Mouse (Mus musculus): ENCODE data around the gene Aldh2. TPM values are rescaled to one million over a fixed set of nuclear protein-coding genes. Genes with fewer than 3 reads are reported as not detected.
"Not testable (repeated sequence)": the region's sequence is repeated elsewhere in the genome, so short reads cannot be mapped to it uniquely, and the experiment has no call there.

Gene Aldh2
- 174 and 192 TPM in 2 replicates for polyA plus RNA-seq (2012; rRNA removed)

GRCm38 (mm10) chr5:121593451-121594401 is at the start of gene Aldh2:
TSS of gene Aldh2 (minus strand) at chr5:121593824.
- DNase-seq, result peak; percentile 63
- WGBS, result 3% methylated on average over 47 of the region's 47 CpGs
- no peak for TF ChIP-seq CTCF (IDR thresholded peaks at IDR 0.05; ENCODE audit: borderline replicate concordance, insufficient read depth, low read depth, low read length)
- no peak; the same call in 1 of the 2 replicates for TF ChIP-seq POLR2A (IDR thresholded peaks at IDR 0.05; ENCODE audit: borderline replicate concordance, insufficient read depth, low read length)

GRCm38 (mm10) chr5:121639601-121640000 is 46.0 kb upstream of the Aldh2 start:
- TF ChIP-seq POLR2A (IDR thresholded peaks at IDR 0.05; ENCODE audit: borderline replicate concordance, insufficient read depth, low read length), result no peak
- TF ChIP-seq CTCF (IDR thresholded peaks at IDR 0.05; ENCODE audit: borderline replicate concordance, insufficient read depth, low read depth, low read length), result no peak
- no peak overlapping the region for H3K4me3 ChIP-seq (replicated peaks; ENCODE audit: insufficient read depth, low read depth, low read length)
- 94% methylated on average over 9 of the region's 9 CpGs for WGBS
- no peak for DNase-seq
- H3K4me1 ChIP-seq (ENCODE audit: control insufficient read depth, insufficient read depth, low read length), result no peaks in the 10 kb centered on the region
- no peak overlapping the region for H3K27ac ChIP-seq (ENCODE audit: insufficient read depth, low read length)
- H3K27me3 ChIP-seq (ENCODE audit: control insufficient read depth, insufficient read depth, low read length), result no peaks in the 10 kb centered on the region

More at GRCm38 (mm10) chr5:121593451-121594401, at the start of gene Aldh2:
- Histone ChIP-seq H3K27me3 (ENCODE audit: control insufficient read depth, insufficient read depth, low read length) (no peaks in the 10 kb centered on the region), H3K27ac (ENCODE audit: insufficient read depth, low read length) (no peak within 1 kb of the TSS), H3K4me1 (ENCODE audit: control insufficient read depth, insufficient read depth, low read length) (no peaks in the 10 kb centered on the region), H3K4me3 (replicated peaks; ENCODE audit: insufficient read depth, low read depth, low read length) (peak within 1 kb of the TSS; percentile 68)

- Histone ChIP-seq H3K4me3 (replicated peaks; ENCODE audit: insufficient read depth, low read depth, low read length) (no peak overlapping the region), H3K27me3 (ENCODE audit: control insufficient read depth, insufficient read depth, low read length) (no peaks in the 10 kb centered on the region), H3K27ac (ENCODE audit: insufficient read depth, low read length) (no peak overlapping the region), H3K4me1 (ENCODE audit: control insufficient read depth, insufficient read depth, low read length) (no peaks in the 10 kb centered on the region)
- WGBS, result 73% methylated on average over 6 of the region's 6 CpGs
- DNase-seq, result no peak
- TF ChIP-seq POLR2A (IDR thresholded peaks at IDR 0.05; ENCODE audit: borderline replicate concordance, insufficient read depth, low read length) (no peak), CTCF (IDR thresholded peaks at IDR 0.05; ENCODE audit: borderline replicate concordance, insufficient read depth, low read depth, low read length) (no peak)
These were observed 43.7 kb upstream of the Aldh2 start for GRCm38 (mm10) chr5:121637296-121637695.

- H3K4me3 ChIP-seq (replicated peaks; ENCODE audit: insufficient read depth, low read depth, low read length), result no peak overlapping the region
- WGBS, result 87% methylated on average over 5 of the region's 5 CpGs
- no peaks in the 10 kb centered on the region for H3K4me1 ChIP-seq (ENCODE audit: control insufficient read depth, insufficient read depth, low read length)
- no peak overlapping the region for H3K27ac ChIP-seq (ENCODE audit: insufficient read depth, low read length)
- TF ChIP-seq POLR2A (IDR thresholded peaks at IDR 0.05; ENCODE audit: borderline replicate concordance, insufficient read depth, low read length) (no peak), CTCF (IDR thresholded peaks at IDR 0.05; ENCODE audit: borderline replicate concordance, insufficient read depth, low read depth, low read length) (no peak)
- no peaks in the 10 kb centered on the region for H3K27me3 ChIP-seq (ENCODE audit: control insufficient read depth, insufficient read depth, low read length)
- no peak for DNase-seq
These were observed 41.0 kb upstream of the Aldh2 start for GRCm38 (mm10) chr5:121634668-121635067.

- H3K27ac ChIP-seq (ENCODE audit: insufficient read depth, low read length), result no peak overlapping the region
- H3K27me3 ChIP-seq (ENCODE audit: control insufficient read depth, insufficient read depth, low read length), result no peaks in the 10 kb centered on the region
- no peak overlapping the region for H3K4me3 ChIP-seq (replicated peaks; ENCODE audit: insufficient read depth, low read depth, low read length)
- no peak for DNase-seq
- H3K4me1 ChIP-seq (ENCODE audit: control insufficient read depth, insufficient read depth, low read length), result no peaks in the 10 kb centered on the region
- WGBS, result 59% methylated on average over 3 of the region's 3 CpGs
- TF ChIP-seq CTCF (IDR thresholded peaks at IDR 0.05; ENCODE audit: borderline replicate concordance, insufficient read depth, low read depth, low read length) (no peak), POLR2A (IDR thresholded peaks at IDR 0.05; ENCODE audit: borderline replicate concordance, insufficient read depth, low read length) (no peak)
These were observed 39.2 kb upstream of the Aldh2 start for GRCm38 (mm10) chr5:121632804-121633203.

- WGBS, result 42% methylated on average over 8 of the region's 9 CpGs
- H3K4me1 ChIP-seq (ENCODE audit: control insufficient read depth, insufficient read depth, low read length); H3K4me3 ChIP-seq (replicated peaks; ENCODE audit: insufficient read depth, low read depth, low read length); H3K27ac ChIP-seq (ENCODE audit: insufficient read depth, low read length); H3K27me3 ChIP-seq (ENCODE audit: control insufficient read depth, insufficient read depth, low read length); DNase-seq: not testable (repeated sequence)
These were observed 37.6 kb upstream of the Aldh2 start for GRCm38 (mm10) chr5:121631106-121631647.

GRCm38 (mm10) chr5:121627871-121628270 is 34.2 kb upstream of the Aldh2 start:
- Histone ChIP-seq H3K27ac (ENCODE audit: insufficient read depth, low read length) (no peak overlapping the region), H3K27me3 (ENCODE audit: control insufficient read depth, insufficient read depth, low read length) (no peaks in the 10 kb centered on the region), H3K4me3 (replicated peaks; ENCODE audit: insufficient read depth, low read depth, low read length) (no peak overlapping the region), H3K4me1 (ENCODE audit: control insufficient read depth, insufficient read depth, low read length) (no peaks in the 10 kb centered on the region)
- 0% methylated on average over 1 of the region's 1 CpGs for WGBS
- TF ChIP-seq POLR2A (IDR thresholded peaks at IDR 0.05; ENCODE audit: borderline replicate concordance, insufficient read depth, low read length), result no peak
- TF ChIP-seq CTCF (IDR thresholded peaks at IDR 0.05; ENCODE audit: borderline replicate concordance, insufficient read depth, low read depth, low read length), result peak; percentile 77
- DNase-seq, result peak; percentile 50 to 73

- DNase-seq, result no peak
- no peaks in the 10 kb centered on the region for H3K27me3 ChIP-seq (ENCODE audit: control insufficient read depth, insufficient read depth, low read length)
- H3K27ac ChIP-seq (ENCODE audit: insufficient read depth, low read length), result no peak overlapping the region
- no peak overlapping the region for H3K4me3 ChIP-seq (replicated peaks; ENCODE audit: insufficient read depth, low read depth, low read length)
- peaks cover 6% of the 10 kb centered on the region for H3K4me1 ChIP-seq (ENCODE audit: control insufficient read depth, insufficient read depth, low read length)
- TF ChIP-seq CTCF (IDR thresholded peaks at IDR 0.05; ENCODE audit: borderline replicate concordance, insufficient read depth, low read depth, low read length) (no peak), POLR2A (IDR thresholded peaks at IDR 0.05; ENCODE audit: borderline replicate concordance, insufficient read depth, low read length) (no peak)
- 87% methylated on average over 3 of the region's 3 CpGs for WGBS
These were observed 29.6 kb upstream of the Aldh2 start for GRCm38 (mm10) chr5:121623241-121623640.
